Mouse (Mus musculus) leukemia stem cell, adult 10-12 weeks (primary cell): Measurements from ENCODE around the gene Mlxipl. TPM values are rescaled to one million over a fixed set of nuclear protein-coding genes. Genes with fewer than 3 reads are reported as not detected.

Source experiments
- polyA plus RNA-seq: library from polyadenylated mRNA; stranded (reverse); fragments of >175 nt; gene quantifications from 2 replicates; pipeline ENCODE4 v1.2.3, GENCODE M21; 2012; ENCODE audit warnings: low replicate concordance

Gene Mlxipl
- 0.07 and 0.64 TPM in 2 replicates for polyA plus RNA-seq

GRCm38 (mm10) chr5:135089653-135090052 is at the start of gene Mlxipl:
TSS of gene Mlxipl (plus strand) at chr5:135089890.

DNA sequence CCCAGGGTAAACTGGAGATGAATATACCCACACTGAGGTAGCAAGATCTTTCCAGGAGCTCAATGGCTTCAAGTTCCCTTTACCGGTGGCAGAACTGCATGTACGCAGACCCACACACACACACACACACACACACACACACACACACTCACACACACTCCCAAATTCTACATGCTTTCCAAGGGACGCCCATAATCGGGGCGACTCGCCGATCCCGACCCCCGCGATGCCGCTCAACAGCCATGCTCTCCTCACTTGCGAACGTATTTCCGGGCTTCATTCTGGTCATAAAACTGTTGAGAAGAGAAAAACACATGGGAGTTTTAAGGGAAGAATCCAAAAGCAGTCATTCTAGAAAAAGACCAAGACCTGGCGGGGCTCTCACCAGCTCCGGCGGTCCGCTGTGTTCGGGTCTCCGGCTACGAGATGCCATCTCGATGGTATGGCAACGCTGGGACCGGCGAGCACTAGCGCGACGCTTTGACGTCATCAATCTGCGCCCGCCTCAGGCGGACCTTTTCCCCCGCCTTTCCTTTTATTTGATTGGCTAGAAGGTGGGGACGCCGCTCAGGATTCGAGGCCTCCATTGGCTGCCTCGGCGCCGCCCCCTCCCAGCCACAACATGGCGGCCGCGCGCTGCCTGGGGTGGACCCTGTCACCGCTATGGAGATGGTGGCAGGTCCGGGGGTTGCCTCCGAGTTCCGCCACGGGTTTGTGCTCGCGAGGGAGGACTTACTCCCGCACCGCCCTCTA is 25.9 kb upstream of the Mlxipl start, which contains the start of gene Dnajc30:
Dnajc30 (plus strand) TSS at position 574 of the 753 bp plus-strand sequence.

DNA sequence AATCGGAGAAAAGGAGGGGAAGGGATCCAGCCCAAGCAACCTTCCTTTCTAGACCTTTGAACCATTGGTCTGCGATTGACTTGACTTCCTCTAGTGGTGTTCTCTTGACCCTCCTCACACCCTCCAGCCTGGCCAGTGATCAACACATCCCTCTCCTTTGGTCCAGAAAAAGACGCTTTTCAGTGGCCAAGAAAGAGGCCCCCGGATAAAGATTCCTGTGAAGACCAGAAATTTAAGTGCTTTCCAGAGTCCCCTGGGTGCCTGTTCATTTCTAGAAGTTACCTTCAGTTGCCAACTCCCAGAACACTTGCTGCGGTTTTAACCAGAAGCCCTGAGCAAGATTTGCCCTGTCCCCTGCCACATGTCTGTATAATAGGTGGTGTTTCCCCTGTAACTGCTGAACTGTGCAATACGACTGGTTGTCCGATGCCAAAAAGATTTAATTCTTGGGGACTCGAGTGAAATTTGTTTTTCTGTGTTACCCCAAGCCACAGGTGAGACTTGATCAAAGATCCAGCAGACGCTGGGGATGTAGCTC is 24.7 kb upstream of the Mlxipl start, which contains the start of gene Bud23:
Bud23 (minus strand) TSS at position 51 of the 538 bp plus-strand sequence.

GRCm38 (mm10) chr5:135077564-135078481 is 11.9 kb upstream of the Mlxipl start, which contains the start of gene Vps37d:
TSS of gene Vps37d (minus strand) at chr5:135078266.

DNA sequence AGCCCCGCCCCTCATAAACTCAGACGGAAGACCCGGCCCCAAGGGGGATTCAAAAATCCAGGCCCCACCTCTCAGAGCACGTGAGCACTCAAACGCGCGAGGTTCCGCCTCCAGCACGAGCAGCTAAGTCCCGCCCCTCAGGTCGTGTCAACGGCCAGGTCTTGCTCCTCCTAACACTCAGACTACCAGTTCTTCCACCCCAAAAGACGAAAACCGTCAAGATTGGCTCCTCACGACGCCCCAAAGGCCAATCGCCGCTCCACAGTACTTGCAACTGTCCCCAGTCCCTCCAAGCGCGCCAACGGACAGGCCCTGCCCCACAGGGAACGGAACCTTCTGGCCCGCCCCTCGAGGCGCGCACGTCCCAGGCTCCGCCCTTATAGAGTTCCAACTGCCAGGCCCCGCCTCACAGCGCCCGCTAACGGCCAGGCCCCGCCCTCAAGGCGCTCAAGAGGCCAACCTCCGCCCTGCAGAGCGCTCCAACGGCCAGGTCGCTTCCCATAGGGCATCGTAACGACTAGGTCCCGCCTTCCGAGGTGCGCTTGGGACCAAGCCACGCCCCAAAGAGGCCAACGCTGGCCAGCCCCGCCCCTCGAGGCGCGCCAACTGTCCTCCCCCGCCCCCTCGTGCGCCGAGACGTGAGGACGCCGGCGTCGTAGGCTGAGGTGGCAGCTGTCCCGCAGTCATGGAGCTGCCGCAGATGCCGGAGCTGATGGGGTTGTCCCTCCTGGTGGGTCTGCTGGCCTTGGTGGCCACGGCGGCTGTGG is 59.5 kb downstream of the Mlxipl start, which contains the start of gene Tbl2:
Tbl2 (plus strand) TSS at position 605 of the 767 bp plus-strand sequence.

DNA sequence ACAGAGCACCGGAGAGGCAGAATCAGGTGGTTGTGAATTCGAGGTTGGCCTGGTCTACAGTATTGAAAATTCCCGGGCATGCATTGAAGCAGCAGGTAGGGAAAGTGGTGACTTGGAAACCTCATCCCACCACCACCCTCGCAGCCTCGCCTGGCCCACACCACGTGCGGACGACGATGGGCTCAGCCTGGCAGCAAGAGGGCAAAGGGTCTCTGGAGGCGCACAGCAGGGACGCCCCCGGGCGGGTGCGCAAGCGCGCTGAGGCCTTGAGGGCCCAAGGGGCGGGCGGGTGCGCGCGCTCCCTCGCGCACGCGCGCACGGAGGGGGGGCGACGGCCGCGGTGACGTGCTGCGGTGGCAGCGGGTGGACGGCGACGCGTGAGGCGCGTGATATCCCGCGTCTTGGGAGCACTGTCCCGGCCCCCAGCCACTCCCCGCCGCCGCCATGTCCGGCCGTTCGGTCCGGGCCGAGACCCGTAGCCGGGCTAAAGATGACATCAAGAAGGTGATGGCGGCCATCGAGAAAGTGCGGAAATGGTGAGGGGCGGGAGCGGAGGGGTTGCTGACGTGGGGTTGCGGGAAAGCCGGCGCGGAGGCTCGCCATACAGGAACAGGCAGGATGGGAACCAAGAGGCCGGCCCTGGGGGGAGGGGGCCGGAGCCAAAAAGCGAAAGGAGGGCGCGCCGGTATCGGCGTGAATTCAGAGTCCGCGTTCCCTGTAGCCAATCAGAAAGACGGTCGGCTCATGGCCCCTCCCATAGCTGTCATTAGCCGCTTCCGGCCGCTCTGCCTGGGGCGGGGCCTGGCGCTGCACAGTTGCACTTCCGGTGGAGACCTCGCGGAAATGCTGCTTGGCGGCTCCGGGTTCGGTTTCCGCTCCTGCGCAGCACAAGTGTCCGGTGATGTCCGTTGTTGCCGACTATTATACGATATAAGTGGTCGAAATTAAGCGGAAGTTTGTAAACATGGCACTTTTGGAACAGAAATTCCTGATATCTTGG is 78.7 kb downstream of the Mlxipl start, which contains the start of gene Bcl7b:
Bcl7b (plus strand) TSS at position 221 of the 1,000 bp plus-strand sequence.

DNA sequence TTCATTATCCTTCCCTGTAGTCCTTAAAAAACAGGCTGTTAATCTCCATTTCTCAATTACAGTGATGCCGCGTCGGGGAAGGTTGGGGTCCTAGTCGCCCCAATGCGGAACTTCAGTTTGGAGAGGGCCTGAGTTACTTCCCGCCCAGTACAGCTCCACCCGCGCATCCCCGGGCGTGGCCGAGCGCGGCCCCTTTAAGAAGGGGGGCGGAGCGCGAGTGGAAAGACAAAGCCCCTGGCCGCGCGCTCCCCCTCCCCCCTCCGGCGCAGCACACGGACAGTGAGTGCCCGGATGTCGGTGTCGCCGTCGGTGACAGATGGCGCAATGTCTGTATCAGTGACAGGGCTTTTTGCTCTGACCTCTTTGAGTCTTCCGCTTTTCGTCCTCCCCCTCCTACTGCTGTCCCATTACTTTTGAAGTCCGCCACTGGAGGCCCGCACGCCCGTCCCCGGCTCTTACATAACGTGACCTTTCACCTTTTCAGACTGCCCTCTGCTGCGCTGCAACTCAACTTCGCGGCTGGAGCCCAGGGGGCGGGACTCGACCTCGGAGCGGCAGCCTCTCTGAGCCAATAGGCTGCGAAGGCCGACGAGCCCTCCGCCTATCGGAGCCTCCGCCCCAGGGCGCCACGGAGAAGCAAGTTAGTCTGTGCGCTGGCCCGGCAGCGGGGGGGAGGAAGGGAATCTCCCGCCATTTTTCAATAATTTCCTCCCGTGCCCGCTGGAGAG is 97.1 kb downstream of the Mlxipl start, which contains the start of gene Baz1b:
Baz1b (plus strand) TSS at position 644 of the 728 bp plus-strand sequence.

Other genes starting within 250 kb of the Mlxipl start
- gene Tmem270, start 183.2 kb upstream of the Mlxipl start, polyA plus RNA-seq: not detected in 2 replicates
- 17.2 and 28.8 TPM in 2 replicates for gene Cldn13, start 174.4 kb upstream of the Mlxipl start, polyA plus RNA-seq
- 25.3 and 26.8 TPM in 2 replicates for gene Mettl27, start 157.5 kb upstream of the Mlxipl start, polyA plus RNA-seq
- gene Cldn4, start 143.0 kb upstream of the Mlxipl start, polyA plus RNA-seq: 0.16 TPM in 1 of 2 replicates, not detected in the other
- gene Cldn3, start 103.7 kb upstream of the Mlxipl start, polyA plus RNA-seq: 0.14 and 0.61 TPM in 2 replicates
- 30.3 and 35.7 TPM in 2 replicates for gene Abhd11, start 80.7 kb upstream of the Mlxipl start, polyA plus RNA-seq
- gene Stx1a, start 66.4 kb upstream of the Mlxipl start, polyA plus RNA-seq: 3.5 and 3.6 TPM in 2 replicates
- gene Dnajc30, start 25.7 kb upstream of the Mlxipl start, polyA plus RNA-seq: 73.8 and 75.3 TPM in 2 replicates
- 93.6 and 122 TPM in 2 replicates for gene Bud23, start 24.9 kb upstream of the Mlxipl start, polyA plus RNA-seq
- gene Vps37d, start 11.6 kb upstream of the Mlxipl start, polyA plus RNA-seq: 0.50 and 1.6 TPM in 2 replicates
- 12.2 and 19.5 TPM in 2 replicates for gene Tbl2, start 59.8 kb downstream of the Mlxipl start, polyA plus RNA-seq
- 39.1 and 41.5 TPM in 2 replicates for gene Bcl7b, start 78.4 kb downstream of the Mlxipl start, polyA plus RNA-seq
- gene Baz1b, start 97.4 kb downstream of the Mlxipl start, polyA plus RNA-seq: 64.8 and 68.5 TPM in 2 replicates
- 0.80 and 0.90 TPM in 2 replicates for gene Fzd9, start 161.3 kb downstream of the Mlxipl start, polyA plus RNA-seq